Mouse (Mus musculus) bone marrow, adult 2 months (tissue): ENCODE measurements around the gene Agbl5. TPM values are rescaled to one million over a fixed set of nuclear protein-coding genes. Genes with fewer than 3 reads are reported as not detected.
A peak's percentile ranks its signal among the peaks of the same experiment; 100 is the strongest.

ENCODE experiments used
- H3K27ac ChIP-seq: fragments of 200-500 bp; 2 replicates; pipeline ENCODE4 v1.5.1; 2012; ENCODE audit warnings: low read depth, mild to moderate bottlenecking, control low read depth, inconsistent platforms, low read length; ENCODE audit not compliant: control insufficient read depth, poor library complexity, insufficient read depth
- H3K4me1 ChIP-seq: fragments of 200-500 bp; 2 replicates; pipeline ENCODE4 v1.6.1; 2011; ENCODE audit warnings: low read length; ENCODE audit not compliant: control insufficient read depth, insufficient read depth
- H3K4me3 ChIP-seq: fragments of 200-500 bp; replicated peaks from 2 replicates; pipeline ENCODE3; 2011; ENCODE audit warnings: mild to moderate bottlenecking, low read depth, low read length, control low read depth; ENCODE audit not compliant: control insufficient read depth
- CTCF ChIP-seq: fragments of 200-500 bp; IDR thresholded peaks from 2 replicates; pipeline ENCODE4 v1.5.1; 2011; ENCODE audit warnings: low read length, control low read depth; ENCODE audit not compliant: control insufficient read depth, insufficient read depth
- POLR2A ChIP-seq: fragments of 200-500 bp; IDR thresholded peaks from 2 replicates; pipeline ENCODE4 v1.6.1; 2011; ENCODE audit warnings: low read depth, mild to moderate bottlenecking, control low read depth, low read length, borderline replicate concordance; ENCODE audit not compliant: control insufficient read depth
- WGBS: fragments of 180-500 bp; shearing (Covaris S2); methylation state at CpG from one replicate; pipeline ENCODE4 v1.1.7; 2018; 5-methylcytosine and 5-hydroxymethylcytosine counted together
- polyA plus RNA-seq: library from polyadenylated mRNA; stranded (reverse); fragments of >200 nt; gene quantifications from 2 replicates; pipeline ENCODE4 v1.2.4, GENCODE M21; 2011; ENCODE audit warnings: low replicate concordance; ENCODE audit not compliant: missing spikeins, insufficient read depth, insufficient read length

Gene Agbl5
- polyA plus RNA-seq, 1 experiment: 6.2 TPM

DNA sequence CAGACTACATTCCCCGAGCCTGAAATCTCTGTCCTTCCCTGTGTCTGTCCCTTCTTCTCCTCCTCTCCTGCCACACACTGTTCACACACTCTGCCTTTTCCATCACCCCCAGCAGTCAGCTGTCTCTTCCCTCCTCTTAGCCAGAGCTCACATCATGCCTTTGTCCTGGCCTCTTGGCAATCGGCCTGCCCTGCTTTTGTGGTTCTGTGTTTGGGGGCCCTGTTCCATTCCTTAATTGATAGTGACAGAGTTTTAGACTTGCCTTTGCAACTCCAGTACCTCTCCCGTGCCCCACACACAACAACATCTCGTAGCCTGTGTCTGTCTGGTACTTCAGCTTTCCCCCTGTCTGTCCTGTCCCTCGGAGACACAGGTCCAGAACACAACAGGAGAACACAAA, 23.7 kb downstream of the Agbl5 start:
- 61% methylated on average over 5 of the region's 5 CpGs for WGBS
- no peak for TF ChIP-seq POLR2A
- no peak for TF ChIP-seq CTCF
- Histone ChIP-seq H3K4me3 (no peak overlapping the region), H3K27ac (no peak overlapping the region), H3K4me1 (peaks cover 5% of the 10 kb centered on the region)

GRCm38 (mm10) chr5:30913060-30913841, 24.8 kb downstream of the Agbl5 start, which contains the start of gene Emilin1:
Gene Emilin1, plus strand, starts transcription at chr5:30913402.
- H3K4me1 ChIP-seq: peaks cover 5% of the 10 kb centered on the region

DNA sequence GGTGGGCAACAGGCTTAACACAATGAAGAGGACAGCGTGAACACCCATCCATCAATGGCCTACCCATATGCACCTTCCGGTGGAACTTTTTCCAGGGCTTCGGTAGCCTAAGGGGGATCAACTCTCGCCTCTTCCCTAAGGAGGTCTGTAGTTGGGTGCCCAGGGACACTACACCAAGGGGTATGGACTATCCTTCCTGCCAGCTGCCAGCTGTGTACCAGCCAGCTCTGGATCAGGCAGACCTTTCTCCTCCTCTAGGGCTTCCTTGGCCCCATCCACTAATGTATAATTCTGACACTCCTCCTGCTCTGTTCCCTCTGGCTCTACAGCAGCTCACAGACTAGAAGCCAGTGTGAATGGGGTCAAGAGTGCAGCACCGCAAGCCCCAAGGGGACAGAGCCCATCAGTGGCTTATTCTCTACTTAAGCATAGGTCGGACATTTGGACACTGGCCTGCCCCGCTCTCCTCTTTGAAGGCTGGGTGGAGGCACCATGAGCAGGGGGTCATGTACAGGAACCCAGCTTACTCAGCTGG, 25.7 kb downstream of the Agbl5 start:
- H3K4me1 ChIP-seq: peaks cover 5% of the 10 kb centered on the region
- TF ChIP-seq CTCF (no peak), POLR2A (no peak)
- 10% methylated on average over 7 of the region's 7 CpGs for WGBS
- H3K27ac ChIP-seq: peak overlapping the region; percentile 58
- peak overlapping the region; percentile 38 for H3K4me3 ChIP-seq

More at GRCm38 (mm10) chr5:30913060-30913841, 24.8 kb downstream of the Agbl5 start, which contains the start of gene Emilin1:
- H3K4me3 ChIP-seq: peak within 1 kb of the TSS; percentile 38
- 8% methylated on average over 13 of the region's 13 CpGs for WGBS
- TF ChIP-seq POLR2A (0 out of 2 replicates have a peak, but pooled peaks have one; percentile 22), CTCF (no peak)
- H3K27ac ChIP-seq: peak within 1 kb of the TSS; percentile 58

GRCm38 (mm10) chr5:30914849-30915248, 26.4 kb downstream of the Agbl5 start:
- no peak for TF ChIP-seq POLR2A
- TF ChIP-seq CTCF: no peak
- H3K4me1 ChIP-seq: peaks cover 5% of the 10 kb centered on the region
- peak overlapping the region; percentile 73 for H3K27ac ChIP-seq
- H3K4me3 ChIP-seq: peak overlapping the region; percentile 56
- WGBS: 19% methylated on average over 6 of the region's 6 CpGs

- Histone ChIP-seq H3K4me3 (peak overlapping the region; percentile 44), H3K4me1 (peaks cover 5% of the 10 kb centered on the region), H3K27ac (peak overlapping the region; percentile 73)
- TF ChIP-seq POLR2A (0 out of 2 replicates have a peak, but pooled peaks have one; percentile 15), CTCF (no peak)
- WGBS: 6% methylated on average over 9 of the region's 9 CpGs
Observed at GRCm38 (mm10) chr5:30915456-30915855, 27.0 kb downstream of the Agbl5 start.

DNA sequence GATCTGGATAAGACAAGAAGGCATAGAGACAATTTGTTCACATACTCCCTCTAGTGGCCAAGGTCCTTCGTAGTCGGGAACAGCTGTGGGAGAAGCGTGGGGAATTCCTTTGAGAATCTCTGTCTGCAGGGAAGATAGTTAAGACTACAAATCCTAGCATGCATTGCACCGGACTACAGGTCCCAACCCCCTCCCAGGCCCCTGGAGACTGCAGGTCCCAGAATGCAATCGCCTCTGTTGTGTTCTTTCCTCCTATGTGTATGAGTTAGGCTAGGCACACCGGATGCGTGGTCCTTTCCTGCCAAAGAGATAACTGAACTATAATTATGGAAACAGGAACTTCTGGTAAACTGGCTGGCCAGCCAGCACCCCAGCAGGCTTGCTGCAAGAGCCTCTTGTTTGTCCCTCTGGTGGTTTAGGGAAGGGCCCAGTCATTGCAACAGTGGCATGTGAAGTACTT, 27.5 kb downstream of the Agbl5 start:
- TF ChIP-seq CTCF: peak; percentile 45; the same call in 1 of the 2 replicates
- no peak for TF ChIP-seq POLR2A
- 1% methylated on average over 7 of the region's 7 CpGs for WGBS
- H3K4me1 ChIP-seq: peaks cover 5% of the 10 kb centered on the region
- no peak overlapping the region for H3K4me3 ChIP-seq
- H3K27ac ChIP-seq: peak overlapping the region; percentile 1; the same call in 1 of the 2 replicates

- H3K4me1 ChIP-seq: peaks cover 5% of the 10 kb centered on the region
- peak overlapping the region; percentile 63 for H3K27ac ChIP-seq
- no peak overlapping the region for H3K4me3 ChIP-seq
- no peak for TF ChIP-seq POLR2A
- TF ChIP-seq CTCF: no peak
- 88% methylated on average over 9 of the region's 9 CpGs for WGBS
Observed at GRCm38 (mm10) chr5:30916841-30917240, 28.3 kb downstream of the Agbl5 start.

- Histone ChIP-seq H3K27ac (peak overlapping the region; percentile 63; the same call in 1 of the 2 replicates), H3K4me1 (peaks cover 5% of the 10 kb centered on the region), H3K4me3 (no peak overlapping the region)
- TF ChIP-seq CTCF (no peak), POLR2A (no peak)
- 90% methylated on average over 11 of the region's 11 CpGs for WGBS
Observed at GRCm38 (mm10) chr5:30917348-30917747, 28.9 kb downstream of the Agbl5 start.
